Mouse (Mus musculus): ENCODE results near the gene Basp1. TPM values are rescaled to one million over a fixed set of nuclear protein-coding genes. Genes with fewer than 3 reads are reported as not detected.

The Basp1 gene
- polyA plus RNA-seq, 1 experiment, result 164 TPM

DNA sequence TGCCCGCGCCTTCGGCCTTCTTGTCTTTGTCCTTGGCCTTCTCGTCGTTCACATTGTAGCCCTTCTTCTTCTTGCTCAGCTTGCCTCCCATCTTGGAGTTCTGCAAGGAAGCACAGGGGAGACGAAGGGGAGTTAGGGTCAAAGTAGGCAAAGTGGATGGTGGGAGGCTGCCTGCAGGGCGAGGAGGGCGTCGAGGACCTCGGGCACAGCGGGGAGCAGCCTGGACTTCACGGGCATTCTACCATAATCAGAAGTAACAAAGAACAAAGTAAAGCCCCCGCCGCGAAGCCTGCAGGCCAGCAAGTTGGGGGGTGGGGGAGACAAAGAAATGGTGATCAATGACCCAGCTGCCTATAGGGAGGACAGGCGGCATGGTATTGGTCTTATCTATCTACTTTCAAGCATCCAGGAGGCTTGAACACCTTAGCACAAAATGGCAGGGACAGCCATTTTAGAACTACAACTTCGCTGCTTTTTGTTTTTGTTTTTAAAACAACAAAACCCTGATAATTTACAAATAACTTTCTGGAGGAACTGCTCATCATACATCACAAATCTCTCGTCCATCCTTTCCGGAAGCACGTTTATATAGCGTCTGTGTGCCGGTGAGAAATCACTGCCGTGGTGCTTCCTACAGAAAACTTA lies 48.6 kb downstream of the Basp1 start:
- H3K27me3 ChIP-seq (ENCODE audit: control insufficient read depth, insufficient read depth, insufficient read length), result no peaks in the 10 kb centered on the region
- peaks cover 57% of the 10 kb centered on the region for H3K36me3 ChIP-seq (ENCODE audit: control insufficient read depth, insufficient read depth)
- H3K79me2 ChIP-seq (ENCODE audit: control insufficient read depth, insufficient read depth), result peaks cover 54% of the 10 kb centered on the region
- H3K4me3 ChIP-seq (ENCODE audit: insufficient read depth, poor library complexity, severe bottlenecking), result no peak overlapping the region
- no peak overlapping the region for H3ac ChIP-seq (ENCODE audit: control insufficient read depth, insufficient read length, low read depth)
- TF ChIP-seq USF1 (IDR thresholded peaks at IDR 0.05; ENCODE audit: low read depth), result no peak
- no peak for TF ChIP-seq MYOD1 (IDR thresholded peaks at IDR 0.05; ENCODE audit: control insufficient read depth, insufficient read length, low read depth)
- no peak for TF ChIP-seq CEBPB (IDR thresholded peaks at IDR 0.05; ENCODE audit: low read depth)
- no peak for TF ChIP-seq MYOG (IDR thresholded peaks at IDR 0.05; ENCODE audit: control insufficient read depth, extremely low read depth, insufficient read length)
- no peak for TF ChIP-seq MAX (IDR thresholded peaks at IDR 0.05)
- no peak for TF ChIP-seq FOSL1 (IDR thresholded peaks at IDR 0.05; ENCODE audit: insufficient read depth, low read length, poor library complexity, severe bottlenecking)
- TF ChIP-seq CTCF (IDR thresholded peaks at IDR 0.05; ENCODE audit: control insufficient read depth, insufficient read depth, insufficient read length), result no peak
- peaks cover 38% of the 10 kb centered on the region for H3K79me3 ChIP-seq (ENCODE audit: low read depth)

DNA sequence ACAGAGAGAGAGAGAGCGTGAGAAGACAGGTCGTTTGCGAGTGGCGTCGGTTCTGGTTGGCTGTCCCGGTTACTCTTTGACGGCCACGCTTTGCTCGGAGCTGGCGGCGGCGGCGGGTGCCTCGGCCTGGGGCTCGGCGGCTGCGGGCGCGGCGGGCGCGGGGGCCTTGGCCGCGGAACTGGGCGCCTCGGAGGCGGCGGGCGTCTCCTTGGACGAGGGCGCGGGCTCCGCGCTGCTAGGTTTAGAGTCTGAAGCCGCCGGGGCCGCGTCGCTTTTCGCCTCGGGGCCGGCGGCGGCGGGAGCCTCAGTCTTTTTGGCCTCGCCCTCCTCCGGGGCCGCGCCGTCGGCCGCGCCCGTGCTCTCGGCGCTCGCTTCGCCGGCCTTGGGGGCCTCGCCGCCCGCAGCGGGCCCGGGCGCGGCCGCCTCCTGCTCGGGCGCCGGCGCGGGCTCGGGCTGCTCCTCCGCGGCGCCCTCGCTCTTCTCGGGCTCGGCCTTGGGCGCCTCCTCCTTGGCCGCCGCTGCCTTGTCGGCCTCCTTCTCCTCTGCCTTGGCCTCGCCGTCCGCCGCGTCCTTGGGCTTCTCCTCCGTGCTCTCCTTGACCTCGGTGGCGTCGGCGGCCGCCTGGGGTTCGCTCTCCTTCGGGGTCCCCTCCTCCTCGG lies 49.3 kb downstream of the Basp1 start:
- no peaks in the 10 kb centered on the region for H3K27me3 ChIP-seq (ENCODE audit: control insufficient read depth, insufficient read depth, insufficient read length)
- no peak for TF ChIP-seq MYOD1 (IDR thresholded peaks at IDR 0.05; ENCODE audit: control insufficient read depth, insufficient read length, low read depth)
- TF ChIP-seq FOSL1 (IDR thresholded peaks at IDR 0.05; ENCODE audit: insufficient read depth, low read length, poor library complexity, severe bottlenecking), result no peak
- no peak for TF ChIP-seq MAX (IDR thresholded peaks at IDR 0.05)
- no peak for TF ChIP-seq MYOG (IDR thresholded peaks at IDR 0.05; ENCODE audit: control insufficient read depth, extremely low read depth, insufficient read length)
- no peak for TF ChIP-seq USF1 (IDR thresholded peaks at IDR 0.05; ENCODE audit: low read depth)
- no peak for TF ChIP-seq CTCF (IDR thresholded peaks at IDR 0.05; ENCODE audit: control insufficient read depth, insufficient read depth, insufficient read length)
- TF ChIP-seq CEBPB (IDR thresholded peaks at IDR 0.05; ENCODE audit: low read depth), result no peak
- peaks cover 54% of the 10 kb centered on the region for H3K36me3 ChIP-seq (ENCODE audit: control insufficient read depth, insufficient read depth)
- no peak overlapping the region for H3ac ChIP-seq (ENCODE audit: control insufficient read depth, insufficient read length, low read depth)
- no peak overlapping the region for H3K4me3 ChIP-seq (ENCODE audit: insufficient read depth, poor library complexity, severe bottlenecking)
- H3K79me3 ChIP-seq (ENCODE audit: low read depth), result peaks cover 32% of the 10 kb centered on the region
- peaks cover 47% of the 10 kb centered on the region for H3K79me2 ChIP-seq (ENCODE audit: control insufficient read depth, insufficient read depth)

DNA sequence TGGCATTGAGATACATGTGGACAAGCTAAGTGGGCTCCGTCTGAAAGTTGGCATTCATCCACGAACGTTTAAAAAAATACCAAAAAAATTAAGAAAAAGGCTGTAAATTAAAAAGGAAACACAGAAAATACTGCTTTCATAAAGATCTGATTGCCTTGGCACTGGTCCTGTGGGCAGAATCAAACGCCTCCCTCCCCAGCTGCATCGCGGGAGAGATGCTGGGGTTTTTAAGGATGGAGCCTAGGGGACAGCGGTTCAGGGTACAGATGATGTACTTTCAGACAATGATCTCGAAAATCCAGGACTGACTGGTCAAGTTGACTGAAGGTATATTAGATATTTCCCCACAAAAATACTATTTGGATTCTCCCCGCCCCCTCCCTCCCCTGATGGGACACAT lies 49.9 kb downstream of the Basp1 start:
- Histone ChIP-seq H3K36me3 (ENCODE audit: control insufficient read depth, insufficient read depth) (peaks cover 51% of the 10 kb centered on the region), H3K27me3 (ENCODE audit: control insufficient read depth, insufficient read depth, insufficient read length) (no peaks in the 10 kb centered on the region), H3K79me2 (ENCODE audit: control insufficient read depth, insufficient read depth) (peaks cover 41% of the 10 kb centered on the region), H3K79me3 (ENCODE audit: low read depth) (peaks cover 26% of the 10 kb centered on the region), H3K4me3 (ENCODE audit: insufficient read depth, poor library complexity, severe bottlenecking) (no peak overlapping the region), H3ac (ENCODE audit: control insufficient read depth, insufficient read length, low read depth) (no peak overlapping the region)
- TF ChIP-seq MAX (IDR thresholded peaks at IDR 0.05), result no peak
- TF ChIP-seq MYOG (IDR thresholded peaks at IDR 0.05; ENCODE audit: control insufficient read depth, extremely low read depth, insufficient read length), result no peak
- no peak for TF ChIP-seq CTCF (IDR thresholded peaks at IDR 0.05; ENCODE audit: control insufficient read depth, insufficient read depth, insufficient read length)
- no peak for TF ChIP-seq USF1 (IDR thresholded peaks at IDR 0.05; ENCODE audit: low read depth)
- TF ChIP-seq MYOD1 (IDR thresholded peaks at IDR 0.05; ENCODE audit: control insufficient read depth, insufficient read length, low read depth), result no peak
- TF ChIP-seq CEBPB (IDR thresholded peaks at IDR 0.05; ENCODE audit: low read depth), result no peak

DNA sequence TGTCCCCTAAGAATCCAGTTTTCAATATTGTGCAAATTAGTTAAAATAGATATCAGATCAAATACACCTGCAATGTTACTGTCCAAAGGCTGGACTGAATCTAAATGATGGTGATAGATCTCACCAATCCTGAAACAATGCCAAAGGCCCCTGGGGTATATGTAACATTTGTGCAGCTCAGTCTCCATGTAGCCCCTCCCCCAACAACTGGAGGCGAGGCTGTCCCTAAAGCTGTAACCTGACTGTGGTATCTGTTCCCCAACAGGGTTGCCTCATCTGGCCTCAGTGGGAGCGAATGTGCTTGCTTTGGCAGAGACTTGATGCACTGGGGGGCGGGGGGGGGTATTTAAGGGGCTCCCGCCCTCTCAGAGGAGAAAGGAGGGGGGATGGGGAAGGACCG lies 52.7 kb downstream of the Basp1 start:
- peaks cover 13% of the 10 kb centered on the region for H3K79me2 ChIP-seq (ENCODE audit: control insufficient read depth, insufficient read depth)
- no peak for TF ChIP-seq FOSL1 (IDR thresholded peaks at IDR 0.05; ENCODE audit: insufficient read depth, low read length, poor library complexity, severe bottlenecking)
- H3K4me3 ChIP-seq (ENCODE audit: insufficient read depth, poor library complexity, severe bottlenecking), result no peak overlapping the region
- no peak overlapping the region for H3ac ChIP-seq (ENCODE audit: control insufficient read depth, insufficient read length, low read depth)
- peaks cover 31% of the 10 kb centered on the region for H3K36me3 ChIP-seq (ENCODE audit: control insufficient read depth, insufficient read depth)
- peaks cover 4% of the 10 kb centered on the region for H3K79me3 ChIP-seq (ENCODE audit: low read depth)
- no peaks in the 10 kb centered on the region for H3K27me3 ChIP-seq (ENCODE audit: control insufficient read depth, insufficient read depth, insufficient read length)

DNA sequence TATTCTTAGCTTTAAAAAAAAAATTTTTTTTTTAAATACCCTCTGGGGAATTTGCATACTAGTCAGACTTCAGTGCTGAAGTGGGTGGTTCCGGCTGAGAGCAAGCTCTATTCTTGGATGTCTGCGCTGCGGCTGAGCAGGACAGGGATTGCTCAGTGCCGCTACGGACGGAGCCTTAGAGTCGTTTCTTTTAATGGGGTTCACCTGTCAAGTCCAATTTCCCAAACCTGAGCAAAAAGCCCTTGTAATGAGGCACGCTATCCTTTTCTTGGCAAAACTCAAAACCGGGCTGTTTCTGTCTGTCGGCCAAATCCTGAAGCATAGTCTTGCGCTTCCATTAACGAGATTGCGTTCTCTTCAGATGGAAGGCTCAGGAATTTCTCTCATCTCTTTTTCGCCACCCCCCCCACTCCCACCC lies 54.9 kb downstream of the Basp1 start:
- Histone ChIP-seq H3ac (ENCODE audit: control insufficient read depth, insufficient read length, low read depth) (no peak overlapping the region), H3K36me3 (ENCODE audit: control insufficient read depth, insufficient read depth) (peaks cover 13% of the 10 kb centered on the region), H3K4me3 (ENCODE audit: insufficient read depth, poor library complexity, severe bottlenecking) (no peak overlapping the region), H3K79me3 (ENCODE audit: low read depth) (no peaks in the 10 kb centered on the region), H3K79me2 (ENCODE audit: control insufficient read depth, insufficient read depth) (no peaks in the 10 kb centered on the region), H3K27me3 (ENCODE audit: control insufficient read depth, insufficient read depth, insufficient read length) (no peaks in the 10 kb centered on the region)
- no peak for TF ChIP-seq CTCF (IDR thresholded peaks at IDR 0.05; ENCODE audit: control insufficient read depth, insufficient read depth, insufficient read length)
- no peak for TF ChIP-seq FOSL1 (IDR thresholded peaks at IDR 0.05; ENCODE audit: insufficient read depth, low read length, poor library complexity, severe bottlenecking)
- TF ChIP-seq MYOD1 (IDR thresholded peaks at IDR 0.05; ENCODE audit: control insufficient read depth, insufficient read length, low read depth), result no peak
- TF ChIP-seq CEBPB (IDR thresholded peaks at IDR 0.05; ENCODE audit: low read depth), result no peak
- TF ChIP-seq MYOG (IDR thresholded peaks at IDR 0.05; ENCODE audit: control insufficient read depth, extremely low read depth, insufficient read length), result no peak
- no peak for TF ChIP-seq MAX (IDR thresholded peaks at IDR 0.05)
- TF ChIP-seq USF1 (IDR thresholded peaks at IDR 0.05; ENCODE audit: low read depth), result no peak

DNA sequence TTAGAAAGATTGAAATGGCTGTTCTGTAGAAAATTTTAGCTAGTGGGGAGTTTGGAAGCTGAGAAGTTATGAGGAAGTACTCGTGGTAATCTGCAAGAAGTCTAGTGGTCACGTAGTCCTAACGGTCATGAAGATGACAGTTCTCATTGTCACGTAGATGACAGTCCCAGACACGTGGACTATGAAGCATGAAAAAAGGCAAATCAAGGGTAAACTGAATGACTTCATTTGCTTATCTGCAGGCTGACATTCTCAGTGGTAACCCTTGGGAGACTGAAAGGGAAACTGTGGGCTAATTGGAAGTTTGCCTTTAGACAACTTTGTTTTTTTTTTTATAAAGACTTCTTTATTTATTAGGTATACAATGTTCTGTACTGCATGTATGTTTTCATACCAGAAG lies 58.2 kb downstream of the Basp1 start:
- no peak overlapping the region for H3K4me3 ChIP-seq (ENCODE audit: insufficient read depth, poor library complexity, severe bottlenecking)
- H3K27me3 ChIP-seq (ENCODE audit: control insufficient read depth, insufficient read depth, insufficient read length), result no peaks in the 10 kb centered on the region
- no peaks in the 10 kb centered on the region for H3K79me3 ChIP-seq (ENCODE audit: low read depth)
- H3K79me2 ChIP-seq (ENCODE audit: control insufficient read depth, insufficient read depth), result no peaks in the 10 kb centered on the region
- H3ac ChIP-seq (ENCODE audit: control insufficient read depth, insufficient read length, low read depth), result no peak overlapping the region
- H3K36me3 ChIP-seq (ENCODE audit: control insufficient read depth, insufficient read depth), result no peaks in the 10 kb centered on the region
- TF ChIP-seq MAX (IDR thresholded peaks at IDR 0.05) (no peak), MYOG (IDR thresholded peaks at IDR 0.05; ENCODE audit: control insufficient read depth, extremely low read depth, insufficient read length) (no peak), CEBPB (IDR thresholded peaks at IDR 0.05; ENCODE audit: low read depth) (no peak), CTCF (IDR thresholded peaks at IDR 0.05; ENCODE audit: control insufficient read depth, insufficient read depth, insufficient read length) (no peak), FOSL1 (IDR thresholded peaks at IDR 0.05; ENCODE audit: insufficient read depth, low read length, poor library complexity, severe bottlenecking) (no peak), MYOD1 (IDR thresholded peaks at IDR 0.05; ENCODE audit: control insufficient read depth, insufficient read length, low read depth) (no peak), USF1 (IDR thresholded peaks at IDR 0.05; ENCODE audit: low read depth) (no peak)
